Mouse (Mus musculus) lung, embryonic 14.5 days (tissue): ENCODE measurements around the gene Anp32b. TPM values are rescaled to one million over a fixed set of nuclear protein-coding genes. Genes with fewer than 3 reads are reported as not detected.

ENCODE experiments used
- ATAC-seq: fragments of 200-750 bp; cut with Nextera tagmentation; 2 replicates; pipeline ENCODE4 v1.8.0; 2017; ENCODE audit warnings: mild to moderate bottlenecking, moderate TSS enrichment, moderate library complexity; ENCODE audit not compliant: insufficient read depth
- DNase-seq: peaks from one replicate; pipeline ENCODE4 v3.0.0-alpha.2; 2015
- H3K27ac ChIP-seq: fragments of 300-500 bp; sonication (generic); 2 replicates; pipeline ENCODE4 v1.5.1; 2014; ENCODE audit warnings: low read depth, mild to moderate bottlenecking, moderate library complexity
- H3K27me3 ChIP-seq: fragments of 300-500 bp; sonication (generic); 2 replicates; pipeline ENCODE4 v1.6.1; 2014; ENCODE audit warnings: low read length, control low read depth; ENCODE audit not compliant: insufficient read depth
- H3K36me3 ChIP-seq: fragments of 300-500 bp; sonication (generic); 2 replicates; pipeline ENCODE4 v1.6.1; 2014; ENCODE audit warnings: control low read depth; ENCODE audit not compliant: insufficient read depth
- H3K4me1 ChIP-seq: fragments of 300-500 bp; sonication (generic); 2 replicates; pipeline ENCODE4 v1.6.1; 2014; ENCODE audit warnings: antibody characterized with exemption, control low read depth; ENCODE audit not compliant: insufficient read depth
- H3K4me2 ChIP-seq: fragments of 300-500 bp; sonication (generic); 2 replicates; pipeline ENCODE4 v1.6.1; 2014; ENCODE audit warnings: mild to moderate bottlenecking
- H3K4me3 ChIP-seq: fragments of 300-500 bp; sonication (generic); 2 replicates; pipeline ENCODE4 v1.5.1; 2014; ENCODE audit warnings: low read depth, low read length
- H3K9ac ChIP-seq: fragments of 300-500 bp; sonication (generic); 2 replicates; pipeline ENCODE4 v1.6.1; 2014
- H3K9me3 ChIP-seq: fragments of 300-500 bp; sonication (generic); 2 replicates; pipeline ENCODE4 v1.6.1; 2016; ENCODE audit warnings: low read depth, low read length, control low read depth
- CTCF ChIP-seq: IDR thresholded peaks from 2 replicates; pipeline ENCODE4 v1.5.1; 2016; ENCODE audit warnings: antibody characterized with exemption, low read depth
- WGBS: fragments of 180-500 bp; shearing (Covaris S2); extraction: QIAGEN DNeasy Blood & Tissue Kit; methylation state at CpG from one replicate; pipeline ENCODE4 v1.1.7; 2014; 5-methylcytosine and 5-hydroxymethylcytosine counted together
- polyA plus RNA-seq: library from polyadenylated mRNA; unstranded; fragments of >200 nt; fragmentation: Nextera tagmentation; extraction: Ambion mirVana; gene quantifications from 2 replicates; pipeline ENCODE4 v1.2.1, GENCODE M21; 2014

Gene Anp32b
- polyA plus RNA-seq, 1 experiment from 2014 or later, result 330 TPM

GRCm38 (mm10) chr4:46452855-46453719 is 2.4 kb downstream of the Anp32b start:
- Histone ChIP-seq H3K27me3 (no peaks in the 10 kb centered on the region), H3K9me3 (no peaks in the 10 kb centered on the region), H3K4me3 (peak overlapping the region; percentile 90), H3K9ac (peak overlapping the region; percentile 100), H3K27ac (peak overlapping the region; percentile 100), H3K4me2 (peak overlapping the region; percentile 70), H3K36me3 (0 out of 2 replicates have a peak, but pooled peaks cover 2% of the 10 kb centered on the region), H3K4me1 (peaks cover 16% of the 10 kb centered on the region)
- DNase-seq (no peak), ATAC-seq (no peak)
- TF ChIP-seq CTCF, result no peak
- 30% methylated on average over 13 of the region's 13 CpGs for WGBS

- no peak for TF ChIP-seq CTCF
- Histone ChIP-seq H3K4me1 (peaks cover 16% of the 10 kb centered on the region), H3K9ac (no peak overlapping the region; the same call in 1 of the 2 replicates), H3K36me3 (0 out of 2 replicates have a peak, but pooled peaks cover 2% of the 10 kb centered on the region), H3K27ac (0 out of 2 replicates have a peak overlapping the region, but pooled peaks have one; percentile 26), H3K4me3 (peak overlapping the region; percentile 6; the same call in 1 of the 2 replicates), H3K4me2 (peak overlapping the region; percentile 70), H3K27me3 (no peaks in the 10 kb centered on the region), H3K9me3 (no peaks in the 10 kb centered on the region)
- WGBS, result 69% methylated on average over 5 of the region's 5 CpGs
- no peak for ATAC-seq
- DNase-seq, result no peak
These were observed 3.6 kb downstream of the Anp32b start for GRCm38 (mm10) chr4:46454097-46454864.

GRCm38 (mm10) chr4:46456762-46457161 is 6.1 kb downstream of the Anp32b start:
- no peak overlapping the region for H3K27ac ChIP-seq
- 80% methylated on average over 4 of the region's 4 CpGs for WGBS
- no peak overlapping the region for H3K4me2 ChIP-seq
- no peak overlapping the region for H3K9ac ChIP-seq
- H3K36me3 ChIP-seq, result peaks cover 21% of the 10 kb centered on the region
- H3K9me3 ChIP-seq, result no peaks in the 10 kb centered on the region
- no peak for TF ChIP-seq CTCF
- ATAC-seq (no peak), DNase-seq (no peak)
- H3K4me3 ChIP-seq, result no peak overlapping the region
- H3K4me1 ChIP-seq, result peaks cover 16% of the 10 kb centered on the region
- H3K27me3 ChIP-seq, result no peaks in the 10 kb centered on the region

DNA sequence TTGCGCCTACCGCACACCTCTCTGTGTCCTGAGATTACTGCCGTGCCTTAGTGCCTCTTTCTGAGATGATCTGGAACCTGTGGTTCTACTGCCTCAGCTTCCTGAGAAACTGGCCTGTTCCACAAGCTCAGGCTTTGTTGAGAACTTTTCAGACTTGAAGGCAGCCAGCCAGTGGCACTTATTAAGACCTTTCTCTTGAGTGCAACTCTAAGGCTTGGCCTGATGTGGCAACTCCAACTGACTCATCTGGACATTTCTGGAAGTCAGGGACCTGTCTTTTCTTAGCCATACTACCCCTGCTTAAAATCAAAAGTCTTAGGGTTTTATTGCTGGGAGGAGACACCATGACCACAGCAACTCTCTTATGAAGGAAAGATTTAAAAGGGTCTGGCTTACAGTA is 6.5 kb downstream of the Anp32b start:
- no peak overlapping the region for H3K4me2 ChIP-seq
- H3K4me3 ChIP-seq, result no peak overlapping the region
- no peak for ATAC-seq
- 90% methylated on average over 3 of the region's 3 CpGs for WGBS
- no peak for TF ChIP-seq CTCF
- no peak overlapping the region for H3K27ac ChIP-seq
- H3K36me3 ChIP-seq, result peaks cover 25% of the 10 kb centered on the region
- H3K9ac ChIP-seq, result no peak overlapping the region
- DNase-seq, result no peak
- H3K27me3 ChIP-seq, result no peaks in the 10 kb centered on the region
- peaks cover 16% of the 10 kb centered on the region for H3K4me1 ChIP-seq
- no peaks in the 10 kb centered on the region for H3K9me3 ChIP-seq

GRCm38 (mm10) chr4:46458411-46458810 is 7.7 kb downstream of the Anp32b start:
- TF ChIP-seq CTCF, result no peak
- H3K27me3 ChIP-seq, result no peaks in the 10 kb centered on the region
- H3K9ac ChIP-seq, result no peak overlapping the region
- H3K27ac ChIP-seq, result no peak overlapping the region
- 92% methylated on average over 2 of the region's 2 CpGs for WGBS
- peaks cover 11% of the 10 kb centered on the region for H3K4me1 ChIP-seq
- H3K9me3 ChIP-seq, result no peaks in the 10 kb centered on the region
- DNase-seq (no peak), ATAC-seq (no peak)
- H3K36me3 ChIP-seq, result peaks cover 37% of the 10 kb centered on the region
- no peak overlapping the region for H3K4me2 ChIP-seq
- H3K4me3 ChIP-seq, result no peak overlapping the region

DNA sequence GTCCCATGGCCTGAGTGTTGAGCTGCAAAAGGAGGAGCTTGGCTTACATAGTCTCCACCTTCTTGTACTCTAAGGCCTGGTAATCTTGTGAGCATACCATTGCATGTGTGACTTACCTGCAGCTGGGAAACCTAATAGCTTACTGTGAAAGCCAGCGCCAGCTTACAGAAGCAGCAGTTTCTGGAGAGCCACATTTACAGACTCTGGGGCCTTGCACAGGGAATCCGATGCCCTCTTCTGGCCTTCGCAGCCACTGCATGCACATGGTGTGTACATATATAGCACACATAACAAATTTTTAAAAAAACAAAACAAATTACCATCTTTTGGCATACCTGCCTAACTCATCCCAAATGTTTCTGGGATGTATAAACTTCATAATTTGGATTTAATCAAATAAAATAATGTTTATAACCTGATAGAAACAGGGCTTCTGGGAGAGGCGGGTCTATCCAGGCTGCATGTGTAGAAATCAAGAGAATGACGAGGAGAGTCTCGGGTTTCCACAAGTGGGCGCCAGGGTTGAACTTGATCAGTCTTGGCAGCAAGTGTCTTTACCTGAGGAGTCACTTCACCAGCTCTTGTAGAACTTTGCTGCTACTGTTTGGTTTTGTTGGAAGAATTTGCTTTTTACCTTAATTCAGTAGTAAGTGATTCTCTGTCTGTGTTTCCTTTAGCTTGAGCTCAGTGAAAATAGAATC is 12.6 kb downstream of the Anp32b start:
- WGBS, result 85% methylated on average over 7 of the region's 7 CpGs
- DNase-seq (peak; percentile 68), ATAC-seq (no peak)
- H3K9ac ChIP-seq, result no peak overlapping the region
- H3K27me3 ChIP-seq, result no peaks in the 10 kb centered on the region
- no peaks in the 10 kb centered on the region for H3K4me1 ChIP-seq
- TF ChIP-seq CTCF, result peak; percentile 57
- no peak overlapping the region for H3K4me2 ChIP-seq
- H3K36me3 ChIP-seq, result peaks cover 84% of the 10 kb centered on the region
- no peaks in the 10 kb centered on the region for H3K9me3 ChIP-seq
- H3K27ac ChIP-seq, result no peak overlapping the region
- H3K4me3 ChIP-seq, result no peak overlapping the region
